Mouse (Mus musculus) liver, adult 2 months (tissue): Measurements from ENCODE around the gene S100a5. TPM values are rescaled to one million over a fixed set of nuclear protein-coding genes. Genes with fewer than 3 reads are reported as not detected.

Source experiments
- DNase-seq: peaks from one replicate; pipeline ENCODE4 v3.0.0-alpha.2; 2011; ENCODE audit warnings: low read depth, low spot score; ENCODE audit errors: extremely low read depth
- H3K27ac ChIP-seq: fragments of 200-500 bp; replicated peaks from 2 replicates; pipeline ENCODE4 v1.5.1; 2012; ENCODE audit warnings: low read depth, mild to moderate bottlenecking, control low read depth, inconsistent platforms, low read length; ENCODE audit not compliant: insufficient read depth
- H3K27me3 ChIP-seq: fragments of 200-500 bp; 2 replicates; pipeline ENCODE4 v1.6.1; 2012; ENCODE audit warnings: mild to moderate bottlenecking, moderate library complexity, low read length, inconsistent platforms; ENCODE audit not compliant: control insufficient read depth, insufficient read depth
- H3K36me3 ChIP-seq: fragments of 200-500 bp; 2 replicates; pipeline ENCODE4 v1.6.1; 2012; ENCODE audit warnings: low read length, inconsistent platforms; ENCODE audit not compliant: control insufficient read depth, insufficient read depth
- H3K4me1 ChIP-seq: fragments of 200-500 bp; 2 replicates; pipeline ENCODE4 v1.6.1; 2011; ENCODE audit warnings: low read length; ENCODE audit not compliant: control insufficient read depth, insufficient read depth
- H3K4me3 ChIP-seq: fragments of 200-500 bp; 2 replicates; pipeline ENCODE4 v1.5.1; 2011; ENCODE audit warnings: low read depth, mild to moderate bottlenecking, control low read depth, low read length, moderate library complexity; ENCODE audit not compliant: insufficient read depth
- H3K79me2 ChIP-seq: fragments of 200-500 bp; 2 replicates; pipeline ENCODE4 v1.6.1; 2012; ENCODE audit warnings: inconsistent platforms, mild to moderate bottlenecking, low read length, moderate library complexity; ENCODE audit not compliant: control insufficient read depth, insufficient read depth
- H3K9ac ChIP-seq: fragments of 200-500 bp; 2 replicates; pipeline ENCODE4 v1.6.1; 2012; ENCODE audit warnings: low read depth, mild to moderate bottlenecking, control low read depth, inconsistent platforms, low read length
- CTCF ChIP-seq: fragments of 200-500 bp; IDR thresholded peaks from 2 replicates; pipeline ENCODE4 v1.5.1; 2011; ENCODE audit warnings: low read depth, low read length, control low read depth
- POLR2A ChIP-seq: fragments of 200-500 bp; IDR thresholded peaks from 2 replicates; pipeline ENCODE4 v1.6.1; 2011; ENCODE audit warnings: low read length, control low read depth; ENCODE audit not compliant: insufficient read depth; ENCODE audit errors: extremely low read depth
- WGBS: fragments of 180-500 bp; shearing (Covaris S2); methylation state at CpG from one replicate; pipeline ENCODE4 v1.1.7; 2018; 5-methylcytosine and 5-hydroxymethylcytosine counted together
- polyA plus RNA-seq: library from polyadenylated mRNA; depleted of rRNA; stranded (reverse); fragments of >200 nt; gene quantifications from 2 replicates; pipeline ENCODE4 v1.2.3, GENCODE M21; 2012
- total RNA-seq: library from RNA; depleted of rRNA; stranded (reverse); fragments of >200 nt; gene quantifications from 2 replicates; pipeline ENCODE4 v1.2.3, GENCODE M21; 2014

Gene S100a5
- total and polyA plus RNA-seq, 2 experiments, result not detected

GRCm38 (mm10) chr3:90631984-90632383 lies 23.7 kb downstream of the S100a5 start:
- no peak overlapping the region for H3K4me3 ChIP-seq
- H3K27ac ChIP-seq, result no peak overlapping the region
- H3K4me1 ChIP-seq, result no peaks in the 10 kb centered on the region
- H3K36me3 ChIP-seq, result no peaks in the 10 kb centered on the region
- no peaks in the 10 kb centered on the region for H3K27me3 ChIP-seq
- TF ChIP-seq CTCF, result no peak
- no peak for TF ChIP-seq POLR2A
- no peak overlapping the region for H3K9ac ChIP-seq
- WGBS, result 77% methylated on average over 2 of the region's 2 CpGs
- no peaks in the 10 kb centered on the region for H3K79me2 ChIP-seq
- DNase-seq, result no peak

GRCm38 (mm10) chr3:90638511-90639275 lies 30.4 kb downstream of the S100a5 start:
- no peak for TF ChIP-seq POLR2A
- no peak for TF ChIP-seq CTCF
- no peak overlapping the region for H3K4me3 ChIP-seq
- H3K4me1 ChIP-seq, result no peaks in the 10 kb centered on the region
- no peaks in the 10 kb centered on the region for H3K27me3 ChIP-seq
- H3K9ac ChIP-seq, result no peak overlapping the region
- no peak overlapping the region for H3K27ac ChIP-seq
- H3K79me2 ChIP-seq, result no peaks in the 10 kb centered on the region
- DNase-seq, result no peak
- H3K36me3 ChIP-seq, result no peaks in the 10 kb centered on the region
- WGBS, result 50% methylated on average over 1 of the region's 1 CpGs

- no peaks in the 10 kb centered on the region for H3K27me3 ChIP-seq
- no peaks in the 10 kb centered on the region for H3K36me3 ChIP-seq
- WGBS, result 50% methylated on average over 7 of the region's 7 CpGs
- no peaks in the 10 kb centered on the region for H3K4me1 ChIP-seq
- peak; percentile 70 for TF ChIP-seq CTCF
- TF ChIP-seq POLR2A, result no peak
- H3K4me3 ChIP-seq, result no peak overlapping the region
- no peak overlapping the region for H3K9ac ChIP-seq
- H3K27ac ChIP-seq, result no peak overlapping the region
- DNase-seq, result peak; percentile 26
- H3K79me2 ChIP-seq, result no peaks in the 10 kb centered on the region
Measured at GRCm38 (mm10) chr3:90639511-90640154, 31.3 kb downstream of the S100a5 start.

DNA sequence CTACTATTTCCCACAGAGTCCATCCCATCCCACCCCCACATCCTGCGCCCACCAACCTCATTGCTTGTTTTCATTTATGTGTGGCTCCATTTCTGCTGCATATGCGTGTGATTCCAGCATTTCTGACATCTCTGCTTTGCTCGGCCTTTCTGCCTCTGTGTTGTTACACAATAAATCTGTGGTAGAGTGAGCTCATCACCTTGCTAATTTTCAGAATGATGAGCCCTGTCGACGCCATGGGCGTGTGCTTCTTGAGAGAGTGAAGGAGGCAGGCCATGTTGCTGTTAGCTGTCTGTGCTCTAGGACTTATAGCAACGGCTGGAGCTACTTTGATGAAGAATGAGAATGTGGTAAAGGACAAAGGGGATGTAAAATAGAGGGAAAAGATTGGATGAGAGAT lies 32.7 kb downstream of the S100a5 start:
- DNase-seq, result no peak
- TF ChIP-seq CTCF (no peak), POLR2A (no peak)
- WGBS, result 80% methylated on average over 7 of the region's 7 CpGs

GRCm38 (mm10) chr3:90644220-90644619 lies 35.9 kb downstream of the S100a5 start:
- DNase-seq, result peak; percentile 32
- no peak overlapping the region for H3K27ac ChIP-seq
- H3K9ac ChIP-seq, result no peak overlapping the region
- TF ChIP-seq POLR2A (no peak), CTCF (peak; percentile 80)
- H3K79me2 ChIP-seq, result no peaks in the 10 kb centered on the region
- 43% methylated on average over 3 of the region's 3 CpGs for WGBS
- H3K27me3 ChIP-seq, result no peaks in the 10 kb centered on the region
- no peak overlapping the region for H3K4me3 ChIP-seq
- no peaks in the 10 kb centered on the region for H3K36me3 ChIP-seq
- no peaks in the 10 kb centered on the region for H3K4me1 ChIP-seq

More for the DNA sequence above, 32.7 kb downstream of the S100a5 start:
- Histone ChIP-seq H3K9ac (no peak overlapping the region), H3K79me2 (no peaks in the 10 kb centered on the region), H3K27me3 (no peaks in the 10 kb centered on the region), H3K27ac (no peak overlapping the region), H3K4me1 (no peaks in the 10 kb centered on the region), H3K4me3 (no peak overlapping the region), H3K36me3 (no peaks in the 10 kb centered on the region)

GRCm38 (mm10) chr3:90647291-90647690 lies 39.0 kb downstream of the S100a5 start:
- no peaks in the 10 kb centered on the region for H3K79me2 ChIP-seq
- no peaks in the 10 kb centered on the region for H3K27me3 ChIP-seq
- H3K36me3 ChIP-seq, result no peaks in the 10 kb centered on the region
- no peak for DNase-seq
- H3K4me1 ChIP-seq, result no peaks in the 10 kb centered on the region
- no peak overlapping the region for H3K9ac ChIP-seq
- no peak overlapping the region for H3K4me3 ChIP-seq
- TF ChIP-seq CTCF, result no peak
- no peak for TF ChIP-seq POLR2A
- 55% methylated on average over 1 of the region's 1 CpGs for WGBS
- no peak overlapping the region for H3K27ac ChIP-seq
